Mouse (Mus musculus) embryo, embryonic 11.5 days (tissue): ENCODE results near the gene Olr1.
"Not testable (repeated sequence)": the region's sequence is repeated elsewhere in the genome, so short reads cannot be mapped to it uniquely, and the experiment has no call there.

Experiments
- DNase-seq: peaks from one replicate; pipeline ENCODE4 v3.0.0-alpha.2; 2012; ENCODE audit warnings: low read depth, low spot score

Olr1 gene

DNA sequence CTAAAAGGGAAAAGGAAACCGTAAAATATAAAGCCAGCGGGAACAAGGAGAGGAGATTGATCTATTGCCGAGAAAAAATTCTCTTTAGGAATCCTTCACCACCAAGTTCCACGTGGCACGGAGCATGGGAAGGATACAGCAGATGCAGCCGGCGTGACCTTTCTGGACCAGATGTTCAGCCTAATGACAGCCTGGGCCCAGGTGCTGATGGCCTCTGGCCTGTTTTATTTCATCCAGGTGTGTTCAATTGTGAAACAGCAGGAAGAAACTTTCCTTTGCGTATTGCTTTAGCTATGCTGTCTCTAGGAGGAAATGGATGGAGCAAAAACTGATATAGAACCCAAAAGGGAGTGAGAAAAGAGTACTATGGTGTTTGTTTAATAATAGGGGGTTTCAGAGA, 5.9 kb upstream of the Olr1 start:
- DNase-seq = no peak

DNA sequence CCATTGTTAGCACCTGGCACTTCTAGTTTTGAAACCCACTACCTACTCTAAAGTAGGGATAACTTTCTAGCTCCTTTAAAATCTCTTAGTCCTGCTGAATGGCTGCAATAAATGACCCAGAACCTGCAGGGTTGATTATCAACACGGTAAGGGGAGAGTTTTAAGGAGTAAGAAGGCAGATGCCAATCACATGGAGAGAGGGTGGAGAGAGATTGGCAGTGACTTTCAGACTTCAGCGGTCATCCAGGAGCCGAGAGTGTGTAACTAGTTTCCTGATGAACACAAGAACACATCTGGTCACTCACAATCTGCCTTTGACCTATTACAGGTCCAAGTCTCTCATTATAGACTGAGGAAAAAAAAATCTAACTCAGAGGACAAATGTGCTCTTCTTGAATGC, 5.4 kb upstream of the Olr1 start, which contains the start of gene Tmem52b:
Gene Tmem52b (plus strand): TSS at position 189 of the 400 bp plus-strand sequence.
- no peak for DNase-seq

DNA sequence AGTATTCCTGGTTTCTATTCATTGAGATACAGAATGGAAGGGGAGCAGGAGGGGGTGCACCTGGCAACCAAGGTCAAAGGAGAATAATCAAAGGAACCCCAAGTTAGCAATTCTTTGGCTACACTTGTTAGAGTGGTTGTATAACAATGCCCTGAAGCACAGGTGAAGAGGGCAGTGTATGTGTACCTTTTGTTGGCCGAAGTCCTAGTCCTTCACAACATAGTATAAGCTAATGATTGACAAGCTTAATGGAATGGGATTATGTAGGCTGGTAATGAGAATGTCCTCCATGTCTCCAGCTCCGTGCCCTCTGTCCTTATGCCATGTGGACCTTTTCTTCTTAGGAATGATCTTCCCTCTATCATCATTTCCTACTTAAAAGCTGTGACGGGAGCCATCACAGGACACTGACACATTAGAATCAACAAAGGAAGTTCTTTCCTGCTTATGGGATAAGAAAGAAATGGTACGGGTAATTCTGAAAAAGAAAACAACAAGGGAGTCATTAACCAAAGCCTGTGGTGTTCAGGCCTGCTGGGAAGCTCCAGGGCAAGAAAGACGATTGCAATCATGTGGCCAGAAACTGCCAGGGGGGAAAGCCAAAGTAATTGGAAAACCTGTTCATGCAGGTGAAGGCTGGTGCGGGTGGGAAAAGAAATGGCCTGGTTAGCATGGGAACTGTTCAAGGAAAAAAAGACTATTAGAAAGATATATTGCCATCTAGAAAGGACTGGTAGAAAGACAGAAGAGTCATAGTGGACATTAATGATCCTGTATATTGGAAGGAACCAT, 3.4 kb upstream of the Olr1 start:
- DNase-seq = no peak

DNA sequence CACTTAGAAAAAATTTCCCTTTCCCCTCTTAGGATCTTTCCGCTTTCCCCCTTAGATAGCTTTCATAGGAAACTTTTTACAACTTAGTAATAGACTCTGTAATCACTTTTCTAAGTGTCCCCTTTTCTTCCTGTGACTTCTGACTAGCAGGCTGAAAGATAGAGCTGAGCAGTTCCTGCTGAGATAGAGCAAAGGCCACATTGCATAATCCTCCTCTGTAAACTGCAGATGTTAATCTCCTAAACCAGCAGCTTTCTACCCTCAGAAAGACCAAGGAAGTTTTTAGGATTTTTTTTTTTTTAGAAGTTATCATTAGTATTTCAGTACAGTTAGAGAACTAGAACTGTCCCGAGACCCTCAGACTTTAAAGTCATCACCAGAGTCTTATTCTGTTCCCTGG, 3.5 kb downstream of the Olr1 start:
- no peak for DNase-seq

DNA sequence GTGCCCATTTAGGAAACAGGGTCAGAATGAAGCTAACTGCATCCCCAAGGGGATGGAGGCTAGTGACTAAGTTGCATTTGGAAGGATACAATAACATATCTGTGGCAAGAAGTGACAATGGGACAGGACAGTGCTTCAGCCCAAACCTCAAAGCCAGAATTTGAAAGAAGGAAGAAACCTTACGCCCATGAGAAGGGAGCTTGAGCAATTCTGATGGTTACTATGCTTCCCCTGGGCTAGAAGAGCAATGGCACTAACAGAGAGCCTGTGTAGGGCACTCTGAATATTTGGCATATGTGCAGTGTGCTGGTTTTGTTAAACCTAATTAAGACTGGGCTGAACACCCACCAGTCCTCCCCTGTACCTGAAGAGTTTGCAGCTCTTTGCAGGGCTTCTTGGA, 7.4 kb downstream of the Olr1 start:
- not testable (repeated sequence) for DNase-seq

DNA sequence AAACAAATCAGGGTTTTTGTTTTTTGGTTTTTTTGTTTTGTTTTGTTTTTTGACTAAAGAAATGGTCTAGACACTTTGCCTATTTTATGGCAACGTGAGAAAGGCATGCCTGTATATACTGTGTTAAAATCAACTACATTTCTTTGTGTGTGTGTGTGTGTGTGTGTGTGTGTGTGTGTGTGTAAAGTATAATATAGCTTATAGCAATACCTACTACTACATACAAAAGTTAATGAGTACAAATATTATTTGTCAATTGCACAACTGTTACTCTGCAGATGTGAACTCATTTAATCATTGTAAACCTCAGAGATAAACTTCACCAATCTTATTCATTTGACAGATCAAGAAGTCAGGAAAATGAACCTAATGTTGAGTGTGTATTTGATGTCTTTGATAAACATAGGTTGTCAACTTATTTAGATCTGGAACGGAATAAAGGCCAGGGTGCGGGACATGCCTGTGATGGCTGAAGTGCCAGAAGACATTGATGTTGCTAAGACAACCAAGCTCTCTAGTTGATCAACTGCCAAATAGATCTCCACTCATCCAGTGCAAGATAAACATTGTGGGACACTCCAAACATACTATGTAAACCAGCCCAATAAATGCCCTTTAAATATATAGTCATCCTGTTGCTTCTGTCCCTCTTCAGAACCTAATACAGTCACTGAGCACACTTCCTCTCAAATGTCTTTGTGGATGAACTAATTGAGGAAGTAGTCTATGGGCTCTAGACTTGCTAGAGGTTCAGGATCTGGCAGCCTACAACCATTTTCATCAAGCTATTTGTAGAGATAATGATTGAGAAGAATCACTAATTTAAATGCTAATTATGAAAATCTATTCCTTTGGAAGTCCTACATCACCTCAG, 9.4 kb downstream of the Olr1 start:
- no peak for DNase-seq

DNA sequence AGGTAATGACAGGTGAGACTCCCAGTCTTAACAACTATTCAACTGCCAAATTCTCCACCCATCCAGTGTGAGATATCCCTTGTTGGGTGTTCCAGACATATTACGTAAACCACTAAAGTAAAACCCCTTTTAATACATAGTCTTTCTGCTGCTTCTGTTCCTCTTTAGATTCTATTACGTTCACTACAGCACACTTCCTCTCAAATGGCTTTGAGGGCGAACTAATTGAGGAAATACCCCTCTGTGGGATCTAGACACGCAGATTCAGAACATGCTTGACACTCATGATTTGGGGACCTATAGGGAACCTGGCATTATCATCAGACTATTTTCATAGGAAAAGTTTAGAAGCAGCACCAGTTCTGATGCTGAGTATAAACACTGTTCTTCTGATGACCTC, 12.0 kb downstream of the Olr1 start:
- DNase-seq = no peak

DNA sequence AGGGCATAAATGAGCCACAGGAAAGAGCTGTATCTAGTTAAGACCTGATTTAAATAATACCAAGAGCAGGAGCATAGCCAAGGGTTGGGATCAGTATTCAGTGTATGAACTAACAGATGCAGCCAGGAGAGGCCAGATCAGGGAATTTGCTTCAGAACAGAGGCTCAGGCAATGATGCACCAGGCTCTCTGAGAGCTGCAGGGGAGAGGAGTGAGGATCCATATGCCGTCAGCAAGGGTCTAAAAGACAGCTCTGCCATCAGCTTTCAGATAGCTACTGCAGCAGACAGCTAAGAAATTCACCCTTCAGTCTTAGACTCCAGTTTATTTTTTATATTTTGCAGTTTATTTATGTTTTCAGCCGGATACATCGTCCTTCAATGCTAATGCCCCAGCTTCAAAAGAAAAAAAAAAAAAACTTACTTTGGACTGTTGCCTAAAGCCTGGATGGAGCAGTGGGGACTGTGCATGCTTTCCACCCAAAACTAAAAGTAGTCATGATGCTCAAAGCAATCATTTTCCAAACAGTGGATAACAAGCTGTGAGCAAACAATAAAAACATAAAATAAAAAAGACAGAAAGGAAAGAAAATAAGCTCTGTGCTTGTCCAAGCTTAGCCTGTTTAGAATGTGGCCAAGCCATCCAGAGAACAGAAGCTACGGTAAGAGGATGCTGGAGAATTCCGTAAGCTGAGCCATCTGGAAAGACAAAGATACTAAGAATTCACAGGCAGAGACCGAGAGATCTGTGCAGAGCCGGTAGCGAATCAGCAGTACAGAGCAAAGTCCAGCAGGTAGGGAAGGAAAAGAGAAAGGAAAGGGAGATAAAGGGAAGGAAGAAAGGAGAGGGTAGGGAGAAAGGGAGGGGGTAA, 26.6 kb downstream of the Olr1 start:
- DNase-seq = no peak

DNA sequence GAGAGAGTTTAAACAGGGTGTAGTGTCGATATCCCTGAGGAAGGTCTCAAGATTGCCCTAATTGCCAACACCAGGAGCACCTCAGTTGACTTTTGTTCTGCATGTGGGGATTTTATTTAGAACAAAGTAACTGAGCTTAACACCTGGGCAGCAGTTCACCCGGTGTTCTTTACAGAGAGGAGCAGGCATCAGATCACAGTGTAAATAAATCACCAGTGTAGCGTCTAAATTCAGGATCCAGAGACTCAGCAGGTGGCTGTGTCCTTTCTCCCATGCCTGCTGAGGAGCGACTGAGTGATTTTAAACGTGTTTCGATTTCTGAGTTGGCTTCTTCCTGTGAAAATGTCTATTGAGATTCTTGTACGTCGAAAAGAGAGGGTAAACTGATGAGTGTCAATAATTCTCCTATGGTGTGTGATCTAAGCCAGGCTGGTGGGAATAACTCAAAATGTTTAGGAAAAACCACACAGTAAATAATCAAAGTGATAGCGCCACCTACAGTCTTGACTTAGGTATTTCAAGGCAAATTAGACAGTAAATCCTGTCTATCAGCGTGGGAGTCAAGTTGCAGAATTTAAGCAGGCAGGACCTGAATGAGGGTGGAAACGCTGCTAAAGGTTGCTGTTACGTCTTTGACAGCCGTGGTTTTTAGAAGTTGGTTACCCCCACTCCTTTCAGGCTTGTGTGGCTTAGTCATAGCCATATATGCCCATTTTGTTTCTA, 30.4 kb downstream of the Olr1 start:
- no peak for DNase-seq

DNA sequence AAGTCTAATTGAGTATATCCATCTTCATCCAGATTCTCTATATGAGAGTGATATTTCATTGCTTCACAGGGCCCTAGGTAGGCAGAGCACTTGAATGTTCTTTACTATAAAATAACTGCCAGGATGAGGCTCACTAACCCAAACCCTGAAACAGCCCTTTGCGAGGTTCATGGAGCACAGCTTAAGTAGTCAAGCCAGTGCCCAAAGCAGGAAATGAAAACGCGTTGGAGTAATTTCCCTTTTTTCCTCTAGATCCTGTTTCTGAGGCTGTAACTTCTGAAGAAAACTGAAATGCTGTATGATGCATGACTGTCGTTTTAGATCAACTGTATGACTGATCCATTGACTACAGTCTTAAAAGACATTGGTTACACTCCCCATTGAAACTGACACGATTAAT, 34.3 kb downstream of the Olr1 start:
- no peak for DNase-seq

DNA sequence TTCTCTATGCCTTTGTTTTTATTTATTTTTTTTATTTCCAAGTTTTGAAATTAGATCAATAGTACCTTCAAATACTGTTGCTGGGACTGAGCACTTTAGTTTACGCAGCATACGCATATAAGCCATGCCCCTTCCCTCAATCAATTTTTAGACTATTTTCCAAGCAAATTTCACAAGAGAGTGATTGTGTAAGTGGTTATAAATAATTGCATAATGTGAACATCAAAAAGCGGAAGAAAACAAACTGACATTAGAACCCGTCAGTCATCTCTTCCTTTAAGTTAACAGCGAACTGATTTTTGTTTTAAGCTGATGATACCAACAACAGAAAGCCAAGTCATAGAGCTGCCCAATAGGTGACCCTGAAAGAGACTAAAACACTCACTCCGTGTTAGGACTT, 35.6 kb downstream of the Olr1 start:
- no peak for DNase-seq

DNA sequence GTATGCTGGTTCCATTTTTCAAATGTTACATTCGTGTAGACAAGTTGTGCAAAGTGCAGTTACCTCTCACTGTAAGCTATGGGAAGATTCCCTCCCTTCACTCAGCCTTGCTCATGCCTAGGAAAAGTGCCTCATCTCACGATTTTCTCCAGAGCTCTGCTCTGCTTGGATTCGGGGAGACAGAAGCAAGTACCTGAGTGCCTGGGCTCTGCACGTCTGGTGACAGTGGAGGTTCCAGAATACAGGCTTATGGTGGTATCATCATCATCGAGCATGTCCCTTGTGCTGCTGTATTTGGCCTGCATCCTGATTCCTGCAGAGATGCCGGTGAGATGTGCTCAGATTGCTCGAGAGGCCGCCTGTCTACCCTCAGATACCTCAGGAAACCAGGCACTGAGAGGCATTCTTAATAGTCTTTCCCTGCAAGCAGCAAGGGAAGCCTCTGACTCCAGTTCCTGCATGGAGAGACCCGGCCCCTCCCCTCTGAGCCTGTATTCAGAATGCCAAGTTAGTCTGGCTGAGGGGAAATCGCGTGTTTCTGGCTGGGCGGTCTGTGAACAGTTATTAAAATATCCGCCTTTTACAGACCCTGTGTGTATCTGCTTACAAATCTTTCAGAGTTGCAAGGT, 55.4 kb downstream of the Olr1 start, which contains the start of gene Clec1a:
Gene Clec1a (minus strand): TSS at position 590 of the 629 bp plus-strand sequence.
- no peak for DNase-seq

DNA sequence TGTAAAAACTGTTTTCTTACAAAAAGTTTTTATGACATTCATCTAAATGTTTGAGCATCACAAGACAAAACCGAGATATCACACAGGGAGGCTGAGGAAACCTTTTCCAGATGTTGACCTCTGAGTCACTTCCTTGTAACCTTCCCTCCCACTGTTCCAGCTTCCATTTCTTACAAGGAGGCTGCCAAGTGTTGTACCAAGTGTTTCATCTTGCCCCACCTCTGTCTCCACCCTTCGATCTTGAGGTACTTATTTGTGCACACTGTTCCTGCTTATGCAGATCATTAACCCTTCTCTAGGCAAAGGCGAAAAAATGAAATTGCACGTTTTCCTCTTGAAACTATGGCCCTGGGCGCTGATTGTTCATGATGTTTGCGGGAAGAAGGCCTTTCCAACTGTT, 57.2 kb downstream of the Olr1 start:
- no peak for DNase-seq

DNA sequence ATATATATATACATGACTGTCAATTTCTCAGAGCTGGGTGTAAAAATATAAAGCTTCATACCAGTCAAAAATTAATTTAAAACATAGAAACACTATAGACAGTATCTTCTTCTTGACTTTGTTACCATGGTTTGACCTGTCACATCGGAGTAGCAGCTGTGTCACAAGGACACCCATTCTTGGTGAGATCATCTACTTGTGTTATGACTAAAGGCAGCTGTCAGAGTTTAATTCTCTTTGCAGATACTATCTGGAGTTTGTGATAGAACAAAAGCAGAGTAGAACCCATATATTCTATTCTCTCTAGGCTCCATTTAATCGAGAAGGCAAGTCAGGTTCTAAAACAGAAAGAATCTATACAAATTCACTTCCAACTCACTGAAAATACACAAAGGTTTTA, 68.9 kb downstream of the Olr1 start:
- DNase-seq = no peak

DNA sequence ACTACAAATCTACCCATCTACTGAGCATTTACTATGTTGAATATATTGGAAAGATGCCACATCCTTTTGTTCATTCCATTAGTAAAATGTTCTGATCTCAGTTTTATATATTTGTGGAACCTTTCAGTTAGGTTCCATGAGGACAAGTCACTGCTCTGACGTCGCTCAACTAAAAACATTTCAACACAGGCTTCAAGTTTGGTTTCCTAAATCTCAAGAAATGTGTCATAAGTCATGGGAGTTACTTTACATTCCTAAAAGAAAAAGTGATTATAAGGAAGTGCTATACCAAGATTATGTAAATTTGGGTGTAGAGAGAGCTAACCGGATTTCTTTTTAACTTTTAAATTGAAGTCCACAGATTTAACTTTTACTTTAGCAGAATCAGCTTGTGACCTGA, 70.9 kb downstream of the Olr1 start:
- no peak for DNase-seq
